Mouse (Mus musculus): ENCODE data around the gene Olfr159.
"Not testable (repeated sequence)": the region's sequence is repeated elsewhere in the genome, so short reads cannot be mapped to it uniquely, and the experiment has no call there.

The Olfr159 gene

DNA sequence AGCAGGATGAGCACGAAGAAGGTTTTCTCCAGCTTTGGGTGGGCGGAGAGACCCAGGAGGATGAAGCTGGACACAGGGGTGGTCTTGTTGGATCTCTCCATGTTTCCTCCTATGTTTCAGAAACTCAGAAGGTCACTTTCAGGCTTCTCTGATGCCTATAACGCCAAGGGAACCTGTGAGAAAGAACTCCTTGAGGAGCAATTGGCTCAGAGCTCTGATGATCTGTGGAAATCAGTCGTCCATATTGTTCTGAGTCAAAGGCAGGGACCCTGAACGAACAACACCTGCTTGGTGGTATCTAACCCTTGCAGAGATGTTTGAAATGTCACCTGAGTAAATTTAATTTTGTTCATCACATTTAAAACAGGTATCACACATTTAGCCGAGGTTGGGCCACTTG lies at the start of gene Olfr159:
Olfr159 (minus strand) TSS at position 101 of the 400 bp plus-strand sequence.
- DNase-seq, result no peak

DNA sequence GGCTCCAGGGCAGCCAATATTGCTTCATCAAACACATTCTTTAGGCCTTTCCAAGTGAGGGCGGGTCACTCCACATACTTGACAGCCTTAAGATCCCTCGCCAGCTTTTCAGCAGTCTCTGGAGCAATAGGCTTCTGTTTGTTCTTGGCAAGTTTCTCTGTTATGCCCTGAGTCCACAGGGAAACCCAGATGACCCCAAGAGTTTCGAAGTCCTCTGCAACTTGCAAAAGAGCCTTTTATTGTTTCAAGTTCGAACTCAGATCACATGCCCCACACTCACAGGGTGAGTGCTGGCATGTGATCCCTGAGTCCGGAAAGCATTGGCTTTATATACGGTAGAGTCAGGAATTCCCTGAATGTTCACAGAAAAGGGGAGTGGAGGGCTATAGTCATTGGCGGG lies 28.1 kb upstream of the Olfr159 start:
- no peak for DNase-seq

DNA sequence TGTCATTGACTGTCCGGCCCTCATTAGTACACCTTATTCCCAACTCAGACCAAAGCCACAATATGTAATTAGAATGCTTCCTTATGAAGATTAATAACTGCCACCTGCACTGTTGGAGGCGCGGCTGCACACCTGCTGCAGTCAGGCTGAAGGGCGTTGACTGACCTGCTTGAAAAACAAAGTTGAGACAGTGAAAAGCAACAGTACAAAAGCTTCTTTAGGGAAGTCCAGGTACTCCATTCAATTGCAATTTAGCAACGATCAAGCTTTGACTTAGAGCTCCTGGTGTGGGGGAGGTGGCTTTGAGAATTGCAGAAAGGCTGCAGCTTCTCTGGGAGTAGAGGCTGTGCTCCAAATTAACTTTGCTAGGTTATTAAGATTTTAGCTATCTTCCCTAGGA lies 25.0 kb upstream of the Olfr159 start:
- not testable (repeated sequence) for DNase-seq

DNA sequence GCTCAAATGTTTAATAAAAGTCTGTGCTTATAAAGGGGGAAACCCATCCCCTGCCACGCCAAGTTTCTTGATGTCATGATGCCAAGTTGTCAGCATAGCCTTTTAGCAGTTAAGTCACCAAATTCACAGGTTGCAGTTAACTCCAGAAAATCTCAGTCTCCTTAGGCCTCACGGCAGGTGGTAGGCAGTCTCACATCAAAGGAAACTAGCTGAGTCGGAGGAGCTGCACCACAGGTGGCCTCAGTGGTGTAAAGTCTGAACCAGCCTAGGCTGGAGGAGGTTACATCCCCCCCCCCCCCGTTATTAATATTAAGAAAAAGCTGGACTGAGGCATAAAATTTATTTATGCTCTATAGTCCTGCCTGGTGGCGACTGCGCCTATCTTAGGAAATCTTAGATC lies 24.5 kb upstream of the Olfr159 start:
- DNase-seq, result no peak

DNA sequence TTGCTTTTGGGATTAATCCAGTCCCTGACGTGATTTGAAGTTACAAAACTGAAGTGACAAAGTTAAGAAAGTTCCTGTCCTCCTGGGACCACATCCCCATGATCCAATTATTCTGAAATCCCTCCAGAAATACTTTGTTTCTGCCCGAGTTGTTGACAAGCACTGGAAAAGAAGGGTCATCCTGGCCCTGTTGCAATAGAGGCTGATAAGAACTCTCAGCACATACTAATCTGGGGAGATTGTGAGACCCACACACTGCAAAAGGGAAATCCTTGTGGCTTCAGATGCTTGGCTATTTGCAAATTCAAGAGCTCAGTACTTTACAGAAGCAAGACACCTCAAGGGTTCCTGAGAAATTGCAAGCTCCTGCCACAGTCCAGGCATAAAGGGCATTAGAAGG lies 1.5 kb upstream of the Olfr159 start:
- no peak for DNase-seq

DNA sequence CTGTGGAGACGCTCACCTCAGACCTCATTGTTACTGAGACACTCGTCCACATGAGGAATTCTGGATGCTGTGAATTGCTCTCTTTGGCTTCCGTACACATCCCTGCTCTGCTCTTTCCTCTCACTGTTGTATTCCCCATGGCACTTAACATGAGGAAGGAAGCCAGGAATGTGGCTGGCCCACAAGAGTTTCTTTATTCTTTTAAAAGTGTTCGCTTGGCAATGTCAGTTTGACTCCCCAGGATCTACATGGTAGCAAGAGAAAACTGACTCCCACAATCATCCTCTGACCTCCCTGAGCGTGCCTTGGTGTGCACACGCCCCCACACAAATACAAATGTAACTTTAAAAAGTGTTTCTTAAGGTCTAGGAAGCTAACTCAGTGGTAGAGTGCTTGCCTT lies 817 bp upstream of the Olfr159 start:
- no peak for DNase-seq

DNA sequence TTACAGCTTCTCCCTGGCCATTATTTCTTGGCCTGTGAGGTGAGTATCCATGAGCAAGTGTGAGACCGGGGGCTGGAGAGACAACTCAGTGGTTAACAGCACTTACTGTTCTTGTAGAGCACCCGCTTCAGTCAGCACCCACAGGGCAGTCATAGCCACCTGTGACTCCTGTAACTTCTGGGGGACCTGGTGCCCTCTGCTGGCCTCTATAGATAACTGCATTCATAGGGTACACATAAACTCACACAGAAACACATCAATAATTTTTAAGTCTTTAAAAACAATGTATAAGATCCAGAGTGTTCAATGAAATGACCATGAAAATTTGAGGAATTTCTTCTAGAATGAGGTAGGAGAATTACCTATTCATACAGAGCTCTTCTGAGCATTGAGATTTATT lies 1.4 kb downstream of the Olfr159 start:
- DNase-seq, result no peak

DNA sequence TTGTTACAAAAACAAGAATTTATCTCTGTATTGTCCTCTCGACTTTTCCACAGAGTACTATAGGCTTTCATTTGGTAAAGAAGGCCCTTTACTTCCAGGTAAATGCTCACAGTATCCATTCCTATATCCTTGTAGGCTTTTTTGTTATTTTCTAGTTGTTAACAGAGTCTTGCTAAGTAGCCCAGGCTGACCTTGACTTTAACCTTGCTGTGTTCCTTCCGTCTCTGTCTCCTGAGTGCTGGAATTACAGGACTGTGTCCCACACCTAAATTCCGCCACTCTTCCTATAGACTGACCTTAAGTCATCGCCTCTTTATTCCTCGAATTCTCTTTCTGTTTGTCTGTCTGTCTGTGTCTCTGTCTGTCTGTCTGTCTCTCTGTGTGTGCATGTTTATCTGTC lies 2.5 kb downstream of the Olfr159 start:
- DNase-seq, result no peak

DNA sequence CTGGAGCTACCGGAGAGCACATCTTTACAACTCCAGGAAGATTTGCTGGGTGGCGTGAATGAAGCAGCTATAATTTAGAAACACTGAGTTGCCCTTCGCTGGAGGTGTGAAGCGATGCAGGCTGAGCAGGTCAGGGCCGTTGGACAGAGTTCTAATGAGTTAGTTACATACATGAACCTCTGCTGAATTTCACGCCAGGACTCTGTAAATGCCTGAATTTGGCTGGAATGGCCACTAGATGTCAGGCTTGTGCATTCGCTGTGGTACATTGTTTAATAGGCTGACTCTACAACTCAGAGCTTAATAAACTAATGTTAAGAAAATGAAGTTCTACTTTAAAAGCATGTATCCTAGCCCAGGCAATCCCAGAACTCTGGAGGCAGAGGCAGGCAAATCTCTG lies 7.4 kb downstream of the Olfr159 start:
- DNase-seq, result peak; percentile 56

DNA sequence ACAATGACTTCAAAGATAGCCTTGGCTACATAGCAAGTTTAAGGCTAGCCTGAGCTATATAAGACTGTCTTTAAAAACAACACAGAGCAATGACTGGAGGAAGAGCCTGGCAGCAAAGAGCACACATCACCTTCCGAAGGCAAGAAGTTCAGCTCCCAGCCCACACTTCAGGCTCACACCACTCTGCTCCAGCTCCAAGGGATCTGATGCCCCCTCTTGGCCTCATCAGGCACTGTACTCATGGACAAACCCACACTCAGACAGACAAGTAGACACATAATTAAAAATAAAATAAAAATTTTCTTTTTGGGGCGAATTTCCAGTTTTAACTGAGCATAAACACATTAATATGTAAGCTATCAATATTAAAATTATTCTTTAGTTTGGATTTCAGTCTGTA lies 9.5 kb downstream of the Olfr159 start:
- DNase-seq, result no peak

DNA sequence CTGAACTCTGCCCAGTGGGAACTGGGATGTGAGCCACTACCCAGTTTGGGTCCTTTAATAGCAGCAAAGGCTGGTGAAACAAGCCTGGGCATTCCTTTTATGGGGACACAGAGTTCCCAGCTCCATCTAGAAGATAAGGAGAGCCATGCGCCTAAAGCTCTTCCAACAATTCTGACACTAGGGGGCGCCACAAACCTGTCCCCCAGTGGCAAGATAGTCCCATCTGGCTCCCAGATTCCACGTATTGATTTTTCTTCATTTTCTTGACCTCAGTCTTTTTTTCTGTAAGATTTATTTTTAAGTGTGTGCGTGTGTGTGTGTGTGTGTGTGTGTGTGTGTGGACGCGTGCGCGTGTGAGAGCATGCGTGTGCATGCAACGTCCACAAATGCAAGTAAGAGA lies 10.3 kb downstream of the Olfr159 start:
- peak; percentile 55 for DNase-seq

DNA sequence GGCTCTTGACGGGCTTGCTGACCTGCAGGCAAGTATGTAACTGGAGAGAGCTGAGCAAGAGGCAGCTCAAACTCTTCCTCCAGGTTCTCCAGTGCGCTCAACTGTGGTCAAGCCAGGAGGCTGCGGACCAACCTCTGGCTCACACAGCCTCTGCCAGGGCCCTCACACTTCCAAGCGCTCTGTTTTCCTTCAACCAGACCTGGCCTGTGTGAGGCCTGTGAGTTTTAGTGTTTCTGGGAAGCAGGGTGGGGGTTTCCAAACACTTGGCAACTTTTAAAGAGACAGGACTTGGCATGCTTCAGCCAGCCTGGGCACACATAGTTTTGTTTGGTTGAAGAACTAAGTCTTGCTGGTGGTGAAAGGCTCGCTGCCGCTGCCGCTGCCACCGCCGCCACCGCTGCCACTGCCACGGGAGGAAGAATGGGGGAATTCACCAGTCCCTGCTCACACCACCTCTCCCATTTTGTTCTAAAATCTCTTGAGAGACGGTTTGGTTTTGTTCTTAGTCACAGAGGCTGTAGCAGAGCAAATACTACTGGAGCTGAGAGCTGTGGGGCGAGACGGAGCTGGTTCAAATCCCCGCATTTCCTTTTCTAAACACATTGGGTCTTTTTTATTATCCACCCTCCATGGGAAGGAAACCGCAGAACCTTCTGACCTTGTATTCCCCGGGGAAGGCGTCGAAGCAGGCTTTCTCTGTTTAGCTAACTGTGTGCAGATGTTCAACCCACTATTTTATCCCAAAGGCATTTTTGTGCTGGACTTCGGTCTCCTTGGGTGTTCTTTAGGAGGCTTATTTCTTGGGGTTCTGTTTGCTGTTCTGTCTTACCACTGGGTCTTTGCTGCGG lies 11.0 kb downstream of the Olfr159 start:
- no peak for DNase-seq

DNA sequence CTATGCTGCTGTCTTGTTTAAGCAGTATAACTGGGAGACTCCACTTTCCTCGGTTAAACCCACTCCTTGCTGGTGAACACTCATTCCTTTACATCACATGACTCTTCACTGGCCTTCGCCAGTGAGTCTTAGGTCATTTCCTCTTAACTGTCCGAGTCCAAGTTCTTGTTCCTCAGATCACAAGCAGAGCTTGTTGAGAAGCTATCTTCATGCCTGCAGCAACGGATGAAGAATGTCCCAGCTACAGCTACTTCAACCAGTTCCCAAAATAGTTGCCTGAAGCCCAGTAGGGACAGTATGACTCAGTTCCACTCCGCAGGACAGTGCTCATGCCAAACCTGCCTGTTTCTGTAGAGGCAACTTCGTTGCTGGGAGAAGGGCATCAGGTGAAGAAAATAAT lies 13.6 kb downstream of the Olfr159 start:
- no peak for DNase-seq

DNA sequence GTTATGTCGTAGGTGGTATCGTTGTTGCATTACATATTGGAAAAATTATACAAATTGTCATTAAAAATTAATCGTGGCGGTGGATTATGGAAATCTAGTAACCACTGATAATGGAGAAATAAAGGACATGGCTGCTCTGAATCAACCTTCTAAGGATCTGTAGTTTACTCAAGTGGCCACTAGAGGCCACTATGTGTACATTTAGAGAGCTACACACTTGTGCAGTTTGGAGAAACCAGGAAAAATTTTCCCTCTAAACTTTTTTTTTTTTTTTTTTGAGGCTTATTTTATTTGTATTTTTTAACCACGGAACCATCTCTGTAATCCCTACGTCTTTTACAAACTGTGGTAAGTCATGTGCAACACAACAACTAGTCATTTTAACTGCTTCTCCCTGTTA lies 25.6 kb downstream of the Olfr159 start:
- no peak for DNase-seq

DNA sequence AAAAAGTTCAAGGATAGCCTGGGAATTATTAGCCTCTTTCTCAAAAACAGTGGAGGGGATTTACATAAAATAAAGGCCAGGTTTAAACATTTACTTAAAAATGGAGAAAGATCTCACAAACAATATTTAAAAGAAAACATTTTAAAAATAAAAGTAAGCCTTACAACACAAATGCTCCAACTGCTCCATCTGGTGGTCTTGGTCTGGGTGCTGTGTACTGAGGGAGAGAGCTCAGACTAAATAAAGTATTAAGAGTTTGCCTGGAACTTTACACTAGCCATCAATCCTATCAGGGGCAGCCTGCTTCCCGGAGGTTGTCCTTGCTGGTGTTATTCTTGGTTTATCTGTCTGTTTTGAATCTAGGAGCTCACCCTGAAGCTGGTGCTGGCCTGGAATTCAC lies 27.7 kb downstream of the Olfr159 start:
- DNase-seq, result no peak

DNA sequence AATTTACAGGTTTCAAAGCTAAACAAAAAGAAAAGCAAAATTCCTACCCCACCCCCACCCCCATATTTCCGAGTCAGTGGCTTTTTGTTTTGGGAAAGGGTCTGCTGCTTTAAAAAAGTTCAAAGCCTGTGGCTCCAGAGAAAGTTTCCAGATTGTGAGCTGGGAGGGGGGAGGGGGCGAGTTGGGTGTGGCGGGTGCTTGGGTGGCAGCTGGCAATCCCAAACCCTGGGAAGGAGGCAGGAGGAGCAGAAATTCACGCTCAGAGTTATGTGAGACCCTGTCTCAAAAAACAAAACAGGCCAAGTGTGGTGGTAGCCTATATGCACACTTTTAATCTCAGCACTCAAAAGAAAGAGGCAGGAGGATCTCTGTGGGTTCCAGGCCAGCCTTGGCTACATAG lies 28.2 kb downstream of the Olfr159 start:
- no peak for DNase-seq

DNA sequence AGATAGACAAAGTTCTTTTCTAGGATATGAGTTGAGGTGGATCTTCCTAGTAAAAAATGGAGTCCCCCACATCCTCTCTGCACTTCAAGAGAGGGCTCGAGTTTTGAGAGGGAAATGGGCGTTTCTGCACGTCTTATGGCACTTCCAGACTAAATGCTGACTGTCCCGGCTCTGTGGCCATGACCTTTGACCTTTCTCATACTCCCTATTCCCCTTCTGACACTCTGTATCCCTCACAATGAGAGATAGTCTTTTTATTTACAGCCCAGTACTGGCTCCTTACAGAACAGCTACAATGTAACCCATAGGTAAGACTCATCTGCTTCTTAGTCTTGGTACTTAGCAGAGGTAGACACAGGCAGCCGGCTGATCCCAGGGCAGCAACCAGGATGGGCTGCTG lies 29.3 kb downstream of the Olfr159 start:
- no peak for DNase-seq

DNA sequence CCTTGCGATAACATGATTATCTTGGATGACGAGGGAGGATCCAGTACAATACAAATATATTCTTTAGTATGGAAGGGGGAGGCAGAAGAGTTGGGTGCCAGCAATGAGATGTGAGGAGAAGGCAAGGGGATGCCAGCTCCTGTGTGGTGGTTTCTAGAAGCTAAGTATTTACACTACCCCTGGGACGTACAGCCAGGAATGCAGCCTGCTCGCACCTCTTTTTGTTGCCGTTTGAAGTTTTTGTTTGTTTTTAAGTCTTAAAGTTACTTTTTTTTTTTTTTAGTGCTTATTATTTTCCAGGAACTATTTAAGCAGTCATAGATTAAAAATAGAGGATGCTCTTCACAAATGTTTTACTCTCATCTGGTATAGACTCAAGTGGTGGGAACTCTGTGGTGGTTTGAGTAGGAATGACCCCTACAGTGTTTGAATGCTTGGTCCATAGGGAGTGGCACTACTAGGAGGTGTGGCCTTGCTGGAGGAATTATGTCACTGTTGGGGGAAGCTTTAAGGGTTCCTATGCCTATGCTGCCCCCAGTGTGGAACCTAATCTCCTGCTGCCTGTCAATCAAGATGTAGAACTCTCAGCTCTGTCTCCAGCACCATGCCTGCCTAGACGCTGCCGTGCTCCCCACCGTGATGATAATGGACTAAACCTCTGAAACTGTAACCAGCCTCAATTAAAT lies 31.7 kb downstream of the Olfr159 start:
- DNase-seq, result no peak

DNA sequence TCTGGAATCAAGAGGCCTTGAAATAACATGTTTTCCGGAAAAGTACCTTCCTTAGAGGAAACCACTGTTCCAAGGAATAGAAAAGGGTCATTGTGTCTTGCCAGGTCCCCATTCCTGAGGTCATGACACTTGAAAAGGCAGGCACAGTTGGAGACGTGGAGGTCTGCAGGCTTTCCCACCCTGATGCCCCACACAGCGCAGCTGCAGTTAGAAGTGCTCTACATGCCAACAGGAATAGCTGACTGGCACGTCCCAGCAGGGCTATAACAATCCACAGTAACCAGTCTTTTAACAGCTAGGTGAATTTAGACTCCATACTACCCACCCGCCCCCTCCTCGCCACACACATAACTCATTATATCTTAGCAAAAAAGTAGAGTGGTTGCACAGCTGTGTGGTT lies 33.7 kb downstream of the Olfr159 start:
- DNase-seq, result peak; percentile 0

DNA sequence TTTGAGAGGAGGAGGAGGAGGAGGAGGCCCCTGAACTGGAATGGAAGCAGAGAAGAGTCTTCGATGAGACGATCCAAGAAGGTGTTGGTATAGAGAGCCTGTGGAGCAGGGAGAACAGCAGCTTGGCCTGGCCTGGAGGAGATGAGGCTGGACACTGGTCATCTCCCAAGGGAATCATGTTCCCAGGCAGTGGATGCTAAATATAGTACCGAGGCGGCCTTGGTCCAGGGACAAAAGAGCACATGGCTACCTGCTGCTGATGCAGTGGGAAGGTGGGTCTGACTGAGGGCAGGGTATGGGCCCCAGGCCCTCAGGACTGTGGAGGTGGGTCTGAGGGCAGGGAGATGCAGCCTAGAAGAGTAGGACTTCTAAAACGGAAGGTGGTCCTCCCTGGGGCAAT lies 37.6 kb downstream of the Olfr159 start:
- no peak for DNase-seq

DNA sequence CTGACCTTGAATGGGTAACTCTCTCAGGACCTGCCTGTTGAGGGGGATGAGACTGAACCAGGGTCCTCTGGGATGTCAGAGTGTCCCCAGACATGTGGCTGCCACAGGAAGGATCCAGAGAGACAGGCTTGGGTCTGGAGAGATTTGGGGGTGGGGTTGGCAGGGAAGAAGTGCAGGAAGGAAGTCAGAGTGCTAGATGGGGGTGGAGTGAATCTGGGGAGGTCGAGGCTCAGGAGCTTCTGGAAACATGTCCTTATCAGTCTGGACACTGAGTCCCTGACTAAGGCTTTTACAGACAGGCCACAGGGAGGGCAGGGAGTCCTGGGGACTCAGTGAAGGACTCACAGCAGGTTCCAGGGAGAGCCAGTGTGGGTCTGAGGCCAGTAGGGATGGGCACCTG lies 38.6 kb downstream of the Olfr159 start:
- DNase-seq, result no peak

DNA sequence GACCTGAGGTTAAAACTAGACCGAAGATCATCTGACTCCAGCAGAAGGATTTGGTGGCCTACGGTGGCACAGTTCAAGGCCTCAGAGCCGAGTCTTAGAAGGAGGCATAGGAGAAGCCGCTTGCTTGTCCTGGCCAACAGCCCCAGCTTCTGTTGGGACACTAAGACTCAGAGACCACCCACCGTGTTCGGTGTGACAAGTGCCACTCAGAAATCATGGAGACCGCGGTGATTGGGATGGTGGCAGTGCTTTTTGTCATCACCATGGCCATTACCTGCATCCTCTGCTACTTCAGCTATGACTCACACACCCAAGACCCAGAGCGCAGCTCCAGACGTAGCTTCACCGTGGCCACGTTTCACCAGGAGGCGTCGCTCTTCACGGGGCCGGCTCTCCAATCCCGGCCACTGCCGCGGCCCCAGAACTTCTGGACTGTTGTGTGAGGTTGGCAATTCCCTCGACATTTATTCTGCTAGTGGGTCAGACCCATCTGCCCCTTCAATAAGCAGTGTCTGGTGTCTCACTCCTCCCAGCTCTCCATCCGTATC lies 40.0 kb downstream of the Olfr159 start:
- DNase-seq, result no peak

DNA sequence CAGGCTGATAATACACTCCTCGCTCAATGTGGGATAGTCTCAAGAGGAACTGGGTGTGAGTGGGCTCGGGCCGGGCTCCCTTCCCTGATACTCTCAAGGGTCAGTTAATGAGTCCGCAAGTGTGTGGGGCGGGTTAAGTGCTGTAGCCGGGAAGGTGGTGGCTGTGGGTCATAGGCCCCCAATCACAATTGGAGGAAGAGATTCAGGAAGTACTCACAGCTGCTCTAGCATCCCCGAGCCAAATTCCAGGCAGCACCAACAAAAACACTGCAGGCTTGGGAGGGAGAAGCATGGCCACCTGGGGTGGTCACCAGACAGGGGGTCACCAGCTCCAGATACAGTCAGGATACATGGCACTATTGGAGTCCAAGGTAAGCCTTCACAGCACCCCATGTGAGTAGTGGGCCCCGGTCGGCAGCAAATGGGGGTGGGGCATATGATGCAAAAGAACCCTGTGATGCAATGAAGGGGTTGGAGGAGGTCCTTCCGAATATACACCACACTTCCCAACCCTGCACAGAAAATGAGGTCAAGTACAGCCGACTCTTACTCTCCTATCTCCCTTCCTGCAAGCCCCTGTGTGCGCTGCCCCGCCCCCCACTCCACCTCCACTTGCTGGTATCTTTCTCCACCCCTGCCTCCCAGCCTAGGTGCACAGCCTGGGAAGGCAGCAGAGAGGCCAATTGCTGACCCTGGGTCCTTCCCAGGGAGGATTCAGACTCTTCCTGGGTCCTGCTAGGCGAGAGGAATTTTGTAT lies 40.8 kb downstream of the Olfr159 start, which contains the start of gene Spaar:
Spaar (plus strand) TSS at position 241 of the 757 bp plus-strand sequence.
- DNase-seq, result no peak

Measured in thymus, postnatal 4 days (tissue).